Mouse (Mus musculus) left cerebral cortex, postnatal 10 days (tissue): ENCODE results near the gene Cep152. TPM values are rescaled to one million over a fixed set of nuclear protein-coding genes. Genes with fewer than 3 reads are reported as not detected.

Experiments
- DNase-seq, 2 experiments: peaks; one replicate each; pipeline ENCODE4 v3.0.0; 2021 to 2022; ENCODE audit warnings: low spot score in 2 of 2, mixed read lengths in 1 of 2; ENCODE audit errors: extremely low spot score in 1 of 2
- intact Hi-C: fragments of 180-260 bp; cut with DNase I; formaldehyde crosslinking; loops from one replicate; pipeline ENCODE4 v1.15.1; 2025
- total RNA-seq, 2 experiments: library from RNA; stranded (reverse); gene quantifications; 2 replicates each; pipeline ENCODE4 v1.2.3; 2021

The Cep152 gene
- total RNA-seq, 2 experiments from 2014 or later = 1.8 to 2.0 TPM

DNA sequence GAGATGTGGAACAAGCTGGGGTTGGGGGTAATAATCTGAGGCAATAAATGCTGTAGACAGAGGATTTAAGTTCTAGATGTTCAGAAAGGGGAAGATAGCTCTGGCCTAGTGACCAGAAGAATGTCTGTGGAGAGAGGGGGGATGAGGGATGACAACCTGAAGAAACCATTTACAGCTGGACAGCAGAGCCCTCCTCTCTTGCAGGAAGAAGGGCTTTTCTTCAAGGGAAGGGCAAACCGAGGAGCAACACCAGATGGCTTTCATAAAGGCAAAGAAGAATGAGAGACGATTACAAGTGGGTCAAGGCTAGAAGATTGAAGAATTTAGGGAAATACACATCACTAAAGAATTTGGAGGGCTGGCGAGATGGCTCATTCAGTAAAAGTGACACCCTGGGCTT, 110.5 kb downstream of the Cep152 start:
- intact Hi-C loops = no loop called here
- no peak for DNase-seq

Other genes starting within 250 kb of the Cep152 start
- under 1 TPM; 0.20 to 0.28 TPM for gene Gm9913, start 120.0 kb downstream of the Cep152 start, total RNA-seq
- gene Fbn1, start 117.1 kb downstream of the Cep152 start, total RNA-seq = 1 to 10 TPM; 9.5 to 9.7 TPM
- 100 to 1,000 TPM; 428 to 443 TPM for gene Eid1, start 48.0 kb upstream of the Cep152 start, total RNA-seq
- 1 to 10 TPM; 5.2 to 5.8 TPM for gene Shc4, start 99.0 kb upstream of the Cep152 start, total RNA-seq
- gene Secisbp2l, start 157.8 kb upstream of the Cep152 start, total RNA-seq = 10 to 100 TPM; 88.1 to 89.4 TPM
- 10 to 100 TPM; 25.1 to 26.7 TPM for gene Galk2, start 234.0 kb upstream of the Cep152 start, total RNA-seq
- 100 to 1,000 TPM; 102 to 114 TPM for gene Cops2, start 234.0 kb upstream of the Cep152 start, total RNA-seq